ENCODE assay signal across 8 mouse cellular contexts in genomic region chr6:39381125-39381880, GRCm38 (mm10). TPM values are rescaled to one million over a fixed set of nuclear protein-coding genes. Genes with fewer than 3 reads are reported as not detected.
DNase-seq lines count a peak whose midpoint lies in the region; ATAC-seq and TF ChIP-seq lines count a peak whose summit lies in the region.

Gene Rab19, plus strand, starts transcription at chr6:39381175.

- peak; percentile 55 for DNase-seq in B cell, adult 2 months
- peak; percentile 19 for DNase-seq in adrenal gland, adult 8-10 months
- peak; percentile 32 for DNase-seq in heart, adult 8-10 months (ENCODE audit: low spot score)
- DNase-seq in kidney, adult 8-10 months: peak; percentile 42 to 51
- peak; percentile 86 for DNase-seq in lung, postnatal 0 days (ENCODE audit: low spot score)
- peak; percentile 46 for DNase-seq in ovary, postnatal 36 days (ENCODE audit: low spot score)
- no peak for DNase-seq in layer of hippocampus, postnatal 14 days (ENCODE audit: low spot score in 2 of 2)
- no peak for DNase-seq in adipocyte (ENCODE audit: low spot score)

- no peaks in the 10 kb centered on the region for H3K9me3 ChIP-seq in lung, postnatal 0 days (ENCODE audit: low read length)

- 4% methylated on average over 20 of the region's 20 CpGs for WGBS in lung, postnatal 0 days

- peak within 1 kb of the TSS; percentile 83 for H3K27ac ChIP-seq in lung, postnatal 0 days (ENCODE audit: low read length)

- no peak for TF ChIP-seq CTCF in lung, postnatal 0 days (IDR thresholded peaks at IDR 0.05)

- H3K9ac ChIP-seq in lung, postnatal 0 days (replicated peaks; ENCODE audit: low read depth): peak within 1 kb of the TSS; percentile 50

- peak within 1 kb of the TSS; percentile 86 for H3K4me2 ChIP-seq in lung, postnatal 0 days (replicated peaks; ENCODE audit: low read depth, low read length)

- ATAC-seq in lung, postnatal 0 days: peak; percentile 59

- no peaks in the 10 kb centered on the region for H3K27me3 ChIP-seq in lung, postnatal 0 days (replicated peaks; ENCODE audit: insufficient read depth, low read length)

- H3K36me3 ChIP-seq in lung, postnatal 0 days (ENCODE audit: insufficient read depth, low read length): no peaks in the 10 kb centered on the region

- no peak for TF ChIP-seq EP300 in lung, postnatal 0 days (IDR thresholded peaks at IDR 0.05)

- peaks cover 7% of the 10 kb centered on the region; the same call in 1 of the 2 replicates for H3K4me1 ChIP-seq in lung, postnatal 0 days (ENCODE audit: insufficient read depth, low read depth, low read length)

- H3K4me3 ChIP-seq in lung, postnatal 0 days (ENCODE audit: low read depth, low read length): peak within 1 kb of the TSS; percentile 57

RNA-seq across cellular contexts. Expression of gene Rab19, which starts in this region (rescaled TPM):
- under 1 TPM; 0.15 to 0.86 (median 0.67) TPM for total RNA-seq in adrenal gland, adult 8-10 months (2022)
- total RNA-seq in heart, adult 8-10 months (2022): under 1 TPM in 3 of 4 experiments, not detected in 1; 0.29 to 0.75 (median 0.44) TPM
- polyA plus RNA-seq in lung, postnatal 0 days (2015; fragmentation: Nextera tagmentation; extraction: Ambion mirVana): 5.8 and 6.9 TPM in 2 replicates
- under 1 TPM in 1 of 2 experiments, not detected in 1; 0.21 TPM for total RNA-seq in layer of hippocampus, postnatal 14 days (2021)

Comparison
In these comparisons a context has a peak if more than half of its experiments do, and no peak if none do; other contexts are left out.
1. Peak in DNase-seq in adrenal gland, adult 8-10 months; RNA of the gene not detected or under 1 TPM.
2. Peak in DNase-seq in heart, adult 8-10 months; RNA of the gene not detected or under 1 TPM.
3. DNase-seq: peak in B cell, adult 2 months (2 of 2), kidney, adult 8-10 months (2 of 2), lung, postnatal 0 days (single experiment) and ovary, postnatal 36 days (single experiment); none in layer of hippocampus, postnatal 14 days (0 of 2) and adipocyte (single experiment).